Mouse (Mus musculus): Measurements from ENCODE around the gene 2700081O15Rik. TPM values are rescaled to one million over a fixed set of nuclear protein-coding genes. Genes with fewer than 3 reads are reported as not detected.
"Not testable (repeated sequence)": the region's sequence is repeated elsewhere in the genome, so short reads cannot be mapped to it uniquely, and the experiment has no call there.

Gene 2700081O15Rik
- polyA plus RNA-seq, 1 experiment from 2014 or later = 9.4 TPM

GRCm38 (mm10) chr19:7386042-7386441, 31.4 kb upstream of the 2700081O15Rik start:
- H3K36me3 ChIP-seq (ENCODE audit: control insufficient read depth, insufficient read depth, low read length) = no peaks in the 10 kb centered on the region
- no peak overlapping the region for H3K27ac ChIP-seq (ENCODE audit: low read depth)
- H3K4me2 ChIP-seq (ENCODE audit: low read length) = no peak overlapping the region
- 0 out of 2 replicates have a peak, but pooled peaks cover 8% of the 10 kb centered on the region for H3K9me3 ChIP-seq (ENCODE audit: control insufficient read depth, low read length)
- ATAC-seq (replicated peaks; ENCODE audit: low FRiP score, low TSS enrichment, low read depth) (no peak), DNase-seq (ENCODE audit: low spot score) (no peak)
- no peak overlapping the region for H3K9ac ChIP-seq (ENCODE audit: low read length)
- WGBS = 77% methylated on average over 2 of the region's 2 CpGs
- H3K4me1 ChIP-seq (replicated peaks; ENCODE audit: control insufficient read depth, insufficient read depth, low read length) = peaks cover 17% of the 10 kb centered on the region
- H3K4me3 ChIP-seq (ENCODE audit: low read depth, low read length) = no peak overlapping the region
- H3K27me3 ChIP-seq (replicated peaks; ENCODE audit: control insufficient read depth, insufficient read depth, low read length) = no peaks in the 10 kb centered on the region

GRCm38 (mm10) chr19:7388488-7388887, 28.9 kb upstream of the 2700081O15Rik start:
- Histone ChIP-seq H3K4me3 (ENCODE audit: low read depth, low read length) (no peak overlapping the region), H3K9ac (ENCODE audit: low read length) (no peak overlapping the region), H3K9me3 (ENCODE audit: control insufficient read depth, low read length) (0 out of 2 replicates have a peak, but pooled peaks cover 11% of the 10 kb centered on the region), H3K27me3 (replicated peaks; ENCODE audit: control insufficient read depth, insufficient read depth, low read length) (no peaks in the 10 kb centered on the region), H3K4me2 (ENCODE audit: low read length) (no peak overlapping the region), H3K4me1 (replicated peaks; ENCODE audit: control insufficient read depth, insufficient read depth, low read length) (0 out of 2 replicates have a peak, but pooled peaks cover 6% of the 10 kb centered on the region), H3K36me3 (ENCODE audit: control insufficient read depth, insufficient read depth, low read length) (no peaks in the 10 kb centered on the region), H3K27ac (ENCODE audit: low read depth) (no peak overlapping the region)
- no peak for ATAC-seq (replicated peaks; ENCODE audit: low FRiP score, low TSS enrichment, low read depth)
- whole genome bisulfite sequencing = 87% methylated on average over 6 of the region's 6 CpGs
- DNase-seq (ENCODE audit: low spot score) = no peak

- H3K4me1 ChIP-seq (replicated peaks; ENCODE audit: control insufficient read depth, insufficient read depth, low read length); H3K4me3 ChIP-seq (ENCODE audit: low read depth, low read length); H3K9ac ChIP-seq (ENCODE audit: low read length); H3K27me3 ChIP-seq (replicated peaks; ENCODE audit: control insufficient read depth, insufficient read depth, low read length); H3K4me2 ChIP-seq (ENCODE audit: low read length); H3K27ac ChIP-seq (ENCODE audit: low read depth); H3K36me3 ChIP-seq (ENCODE audit: control insufficient read depth, insufficient read depth, low read length): not testable (repeated sequence)
- WGBS = 28% methylated on average over 5 of the region's 10 CpGs
- ATAC-seq (replicated peaks; ENCODE audit: low FRiP score, low TSS enrichment, low read depth) (peak; percentile 62), DNase-seq (ENCODE audit: low spot score) (peak; percentile 80)
- H3K9me3 ChIP-seq (ENCODE audit: control insufficient read depth, low read length) = peaks cover 11% of the 10 kb centered on the region
Observed at GRCm38 (mm10) chr19:7396867-7397826, 20.3 kb upstream of the 2700081O15Rik start.

GRCm38 (mm10) chr19:7398898-7399297, 18.5 kb upstream of the 2700081O15Rik start:
- not testable (repeated sequence) for H3K4me2 ChIP-seq (ENCODE audit: low read length); DNase-seq (ENCODE audit: low spot score); H3K36me3 ChIP-seq (ENCODE audit: control insufficient read depth, insufficient read depth, low read length); H3K4me1 ChIP-seq (replicated peaks; ENCODE audit: control insufficient read depth, insufficient read depth, low read length); H3K27me3 ChIP-seq (replicated peaks; ENCODE audit: control insufficient read depth, insufficient read depth, low read length); H3K9ac ChIP-seq (ENCODE audit: low read length); H3K4me3 ChIP-seq (ENCODE audit: low read depth, low read length); ATAC-seq (replicated peaks; ENCODE audit: low FRiP score, low TSS enrichment, low read depth); H3K27ac ChIP-seq (ENCODE audit: low read depth)
- peaks cover 11% of the 10 kb centered on the region for H3K9me3 ChIP-seq (ENCODE audit: control insufficient read depth, low read length)
- 33% methylated on average over 24 of the region's 24 CpGs for WGBS

- no peak for ATAC-seq (replicated peaks; ENCODE audit: low FRiP score, low TSS enrichment, low read depth)
- no peak for DNase-seq (ENCODE audit: low spot score)
Observed at GRCm38 (mm10) chr19:7400635-7401034, 16.8 kb upstream of the 2700081O15Rik start.

GRCm38 (mm10) chr19:7404623-7405229, 12.7 kb upstream of the 2700081O15Rik start:
- 64% methylated on average over 9 of the region's 9 CpGs for WGBS

More at GRCm38 (mm10) chr19:7400635-7401034, 16.8 kb upstream of the 2700081O15Rik start:
- Histone ChIP-seq H3K36me3 (ENCODE audit: control insufficient read depth, insufficient read depth, low read length) (no peaks in the 10 kb centered on the region), H3K4me1 (replicated peaks; ENCODE audit: control insufficient read depth, insufficient read depth, low read length) (no peaks in the 10 kb centered on the region; the same call in none of the 2 replicates), H3K4me3 (ENCODE audit: low read depth, low read length) (no peak overlapping the region), H3K9ac (ENCODE audit: low read length) (no peak overlapping the region), H3K27ac (ENCODE audit: low read depth) (no peak overlapping the region), H3K4me2 (ENCODE audit: low read length) (no peak overlapping the region), H3K9me3 (ENCODE audit: control insufficient read depth, low read length) (no peaks in the 10 kb centered on the region), H3K27me3 (replicated peaks; ENCODE audit: control insufficient read depth, insufficient read depth, low read length) (no peaks in the 10 kb centered on the region)
- WGBS = 63% methylated on average over 11 of the region's 11 CpGs

GRCm38 (mm10) chr19:7412361-7412760, 5.1 kb upstream of the 2700081O15Rik start:
- Histone ChIP-seq H3K9ac (ENCODE audit: low read length) (no peak overlapping the region), H3K27ac (ENCODE audit: low read depth) (no peak overlapping the region), H3K36me3 (ENCODE audit: control insufficient read depth, insufficient read depth, low read length) (no peaks in the 10 kb centered on the region), H3K9me3 (ENCODE audit: control insufficient read depth, low read length) (no peaks in the 10 kb centered on the region), H3K4me2 (ENCODE audit: low read length) (no peak overlapping the region), H3K27me3 (replicated peaks; ENCODE audit: control insufficient read depth, insufficient read depth, low read length) (no peaks in the 10 kb centered on the region), H3K4me1 (replicated peaks; ENCODE audit: control insufficient read depth, insufficient read depth, low read length) (peaks cover 12% of the 10 kb centered on the region), H3K4me3 (ENCODE audit: low read depth, low read length) (no peak overlapping the region)
- DNase-seq (ENCODE audit: low spot score) = no peak
- no peak for ATAC-seq (replicated peaks; ENCODE audit: low FRiP score, low TSS enrichment, low read depth)
- 46% methylated on average over 2 of the region's 2 CpGs for WGBS

More at GRCm38 (mm10) chr19:7404623-7405229, 12.7 kb upstream of the 2700081O15Rik start:
- H3K4me1 ChIP-seq (replicated peaks; ENCODE audit: control insufficient read depth, insufficient read depth, low read length) = no peaks in the 10 kb centered on the region; the same call in 1 of the 2 replicates
- no peak overlapping the region for H3K4me2 ChIP-seq (ENCODE audit: low read length)
- no peaks in the 10 kb centered on the region for H3K27me3 ChIP-seq (replicated peaks; ENCODE audit: control insufficient read depth, insufficient read depth, low read length)
- H3K9me3 ChIP-seq (ENCODE audit: control insufficient read depth, low read length) = no peaks in the 10 kb centered on the region
- no peak overlapping the region for H3K9ac ChIP-seq (ENCODE audit: low read length)
- ATAC-seq (replicated peaks; ENCODE audit: low FRiP score, low TSS enrichment, low read depth) (no peak), DNase-seq (ENCODE audit: low spot score) (no peak)
- no peaks in the 10 kb centered on the region for H3K36me3 ChIP-seq (ENCODE audit: control insufficient read depth, insufficient read depth, low read length)
- no peak overlapping the region for H3K4me3 ChIP-seq (ENCODE audit: low read depth, low read length)
- no peak overlapping the region for H3K27ac ChIP-seq (ENCODE audit: low read depth)

- H3K4me3 ChIP-seq (ENCODE audit: low read depth, low read length) = peak overlapping the region; percentile 63
- no peaks in the 10 kb centered on the region for H3K27me3 ChIP-seq (replicated peaks; ENCODE audit: control insufficient read depth, insufficient read depth, low read length)
- no peaks in the 10 kb centered on the region for H3K9me3 ChIP-seq (ENCODE audit: control insufficient read depth, low read length)
- 27% methylated on average over 22 of the region's 22 CpGs for whole genome bisulfite sequencing
- peak overlapping the region; percentile 72 for H3K4me2 ChIP-seq (ENCODE audit: low read length)
- H3K9ac ChIP-seq (ENCODE audit: low read length) = peak overlapping the region; percentile 96
- peaks cover 14% of the 10 kb centered on the region for H3K36me3 ChIP-seq (ENCODE audit: control insufficient read depth, insufficient read depth, low read length)
- peaks cover 39% of the 10 kb centered on the region for H3K4me1 ChIP-seq (replicated peaks; ENCODE audit: control insufficient read depth, insufficient read depth, low read length)
- no peak for DNase-seq (ENCODE audit: low spot score)
- peak overlapping the region; percentile 89 for H3K27ac ChIP-seq (ENCODE audit: low read depth)
- ATAC-seq (replicated peaks; ENCODE audit: low FRiP score, low TSS enrichment, low read depth) = no peak
Observed at GRCm38 (mm10) chr19:7415916-7416833, 1.2 kb upstream of the 2700081O15Rik start.

Data from intestine, embryonic 14.5 days (tissue).